Mouse (Mus musculus) brain, embryonic 18.5 days (tissue): ENCODE measurements around the gene Srxn1.

ENCODE experiments used
- DNase-seq: peaks from one replicate; pipeline ENCODE4 v3.0.0-alpha.2; 2012; ENCODE audit warnings: low read depth, low spot score

The Srxn1 gene

DNA sequence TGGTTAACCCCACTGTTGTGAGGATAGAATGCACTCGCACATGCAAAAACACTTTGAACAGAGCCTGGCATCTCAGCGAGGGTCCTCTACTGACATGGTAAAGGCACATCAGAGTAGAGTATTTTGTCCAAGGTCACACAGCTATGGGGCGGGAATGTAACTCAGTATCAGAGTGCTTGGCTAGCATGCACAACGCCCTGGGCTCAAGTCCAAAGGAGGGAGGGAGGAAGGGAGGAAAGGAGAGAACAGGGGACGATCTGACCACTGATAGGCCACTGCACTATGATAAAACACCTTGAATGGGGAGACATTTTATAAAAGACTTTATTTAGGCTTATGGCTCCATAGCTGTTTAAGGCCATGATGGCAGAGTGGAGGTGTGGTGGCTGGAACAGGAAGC is 15.7 kb upstream of the Srxn1 start:
- DNase-seq, result no peak

- DNase-seq, result no peak
Measured at GRCm38 (mm10) chr2:152090486-152090885, 14.8 kb upstream of the Srxn1 start.

- no peak for DNase-seq
Measured at GRCm38 (mm10) chr2:152091342-152092056, 13.8 kb upstream of the Srxn1 start.

- DNase-seq, result no peak
Measured at GRCm38 (mm10) chr2:152092927-152093326, 12.4 kb upstream of the Srxn1 start.

GRCm38 (mm10) chr2:152093356-152093792 is 11.9 kb upstream of the Srxn1 start:
- DNase-seq, result no peak

- no peak for DNase-seq
Measured at GRCm38 (mm10) chr2:152094856-152095545, 10.3 kb upstream of the Srxn1 start.

DNA sequence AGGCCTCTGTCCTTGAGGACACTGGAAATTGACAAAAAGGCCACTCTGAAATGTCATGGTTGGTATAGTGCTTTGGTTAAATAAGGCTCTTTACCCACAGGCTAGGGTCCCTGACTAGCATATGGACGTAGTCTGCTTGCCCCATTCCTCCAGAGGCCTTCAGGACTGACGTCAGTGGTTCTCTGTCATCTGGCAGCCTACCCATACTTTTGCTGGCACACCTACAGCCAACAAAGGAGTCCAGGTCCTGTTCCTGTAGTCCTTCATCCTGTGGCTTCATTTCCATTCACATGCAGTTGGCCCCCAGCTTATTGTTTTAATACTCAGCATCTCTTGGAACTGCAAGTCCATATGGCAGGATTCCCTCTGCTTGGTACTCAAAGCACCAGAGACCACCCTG is 8.4 kb upstream of the Srxn1 start:
- no peak for DNase-seq

GRCm38 (mm10) chr2:152097916-152098315 is 7.4 kb upstream of the Srxn1 start:
- DNase-seq, result no peak

GRCm38 (mm10) chr2:152099538-152099937 is 5.8 kb upstream of the Srxn1 start:
- DNase-seq, result no peak

- DNase-seq, result no peak
Measured at GRCm38 (mm10) chr2:152101761-152102160, 3.6 kb upstream of the Srxn1 start.

GRCm38 (mm10) chr2:152102369-152102768 is 2.9 kb upstream of the Srxn1 start:
- DNase-seq, result no peak

DNA sequence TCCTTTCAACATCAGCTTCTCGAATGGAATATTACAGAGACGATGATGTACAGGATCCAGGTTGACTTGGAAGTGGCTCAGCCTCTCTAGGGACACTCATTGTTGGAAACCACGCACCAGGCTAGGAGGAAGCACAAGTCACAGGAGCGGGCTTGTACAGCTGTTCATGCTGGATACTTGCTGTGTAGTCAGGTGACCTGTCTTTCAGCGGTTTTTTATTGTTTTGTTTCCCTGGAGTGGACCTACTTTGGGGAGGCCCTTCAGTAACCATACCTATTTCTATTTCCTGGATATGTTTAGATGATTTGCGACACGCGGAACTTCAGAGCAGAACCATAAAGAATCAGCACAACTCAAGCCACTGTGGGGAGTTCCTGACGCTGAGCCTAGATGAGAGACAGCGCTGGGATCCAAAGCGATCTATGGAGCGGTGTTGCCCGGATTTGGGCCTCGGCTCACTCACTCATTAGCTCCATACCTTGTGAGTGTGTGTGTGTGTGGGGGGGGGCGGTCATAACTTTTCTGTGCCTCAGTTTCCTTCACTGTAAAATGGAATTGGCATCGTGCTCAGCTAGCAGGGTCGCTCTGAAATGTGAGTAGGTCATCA is 502 bp upstream of the Srxn1 start:
- DNase-seq, result no peak

DNA sequence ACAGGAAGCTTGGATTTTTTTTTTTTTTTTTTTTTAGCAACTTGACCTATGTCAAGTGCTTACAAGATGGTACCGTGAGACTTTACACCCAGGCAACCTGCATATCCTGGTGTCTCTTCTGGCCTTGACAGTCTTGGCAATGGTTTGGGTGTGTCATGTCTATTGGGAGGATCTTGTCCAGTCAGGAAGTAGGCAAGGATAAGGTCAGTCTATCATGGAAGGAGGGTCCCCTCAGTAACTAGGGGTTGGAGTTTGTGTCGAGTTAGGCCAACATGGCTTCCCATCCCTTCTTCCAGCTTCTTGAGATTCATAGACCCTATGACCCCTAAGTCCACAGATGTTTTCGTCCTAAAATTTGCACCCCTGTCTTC is 894 bp downstream of the Srxn1 start:
- no peak for DNase-seq

- no peak for DNase-seq
Measured at GRCm38 (mm10) chr2:152106597-152106996, 1.3 kb downstream of the Srxn1 start.

DNA sequence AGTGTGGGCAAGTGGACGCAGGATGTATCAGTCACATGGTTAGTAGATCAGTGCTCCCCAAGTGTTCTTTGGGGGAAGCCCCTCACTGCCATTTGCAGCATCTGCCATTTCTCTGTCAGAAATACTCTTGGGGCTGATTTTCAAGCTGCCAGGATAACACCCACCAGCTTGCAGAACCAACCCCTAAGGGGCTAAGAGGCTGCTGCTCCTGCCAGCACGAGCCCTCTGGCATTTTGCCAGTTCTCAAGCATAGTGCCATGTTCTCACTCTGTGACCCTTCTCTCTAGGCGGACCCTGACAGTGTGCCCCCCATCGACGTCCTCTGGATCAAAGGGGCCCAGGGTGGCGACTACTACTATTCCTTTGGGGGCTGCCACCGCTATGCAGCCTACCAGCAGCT is 3.4 kb downstream of the Srxn1 start:
- DNase-seq, result no peak

- DNase-seq, result no peak
Measured at GRCm38 (mm10) chr2:152109386-152109785, 4.1 kb downstream of the Srxn1 start.

DNA sequence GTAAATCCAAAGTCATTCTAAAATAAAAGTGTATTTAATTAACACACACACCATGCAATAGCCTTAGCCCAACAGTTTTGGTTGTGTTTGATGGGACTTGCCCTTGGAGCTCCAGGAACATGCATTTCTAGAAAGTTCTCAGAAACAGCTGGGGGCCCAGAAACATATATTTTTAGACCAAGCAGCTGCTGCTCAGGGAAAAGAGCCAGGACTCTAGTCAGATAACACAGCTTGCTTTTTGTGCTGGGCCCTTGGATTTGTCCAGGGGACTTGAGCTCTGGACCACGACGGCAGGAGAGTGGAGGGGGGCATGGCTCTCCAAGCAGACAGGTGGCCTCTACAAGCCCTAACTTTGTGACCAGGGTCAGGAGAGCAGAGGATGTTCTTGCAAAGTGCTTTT is 6.0 kb downstream of the Srxn1 start:
- no peak for DNase-seq

DNA sequence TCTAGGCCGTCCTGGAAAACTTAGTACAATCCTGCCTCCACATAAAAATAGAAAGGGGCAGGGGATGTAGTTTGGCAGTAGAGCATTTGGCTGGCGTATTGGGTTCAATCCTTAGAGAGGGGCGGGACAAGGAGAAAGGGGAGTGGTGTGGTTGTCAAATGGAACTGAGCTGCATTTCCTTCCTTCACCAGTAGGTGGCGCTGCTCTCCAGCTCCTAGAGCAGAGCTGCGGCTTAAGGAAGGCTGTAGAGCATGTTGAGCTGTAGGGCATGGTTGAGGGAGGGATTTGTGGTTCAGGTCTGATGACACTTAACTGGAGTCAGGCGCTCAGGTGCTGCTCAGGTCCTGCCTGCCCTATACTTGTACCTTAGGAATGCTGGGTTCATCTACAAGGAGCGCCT is 6.6 kb downstream of the Srxn1 start:
- peak; percentile 59 for DNase-seq

DNA sequence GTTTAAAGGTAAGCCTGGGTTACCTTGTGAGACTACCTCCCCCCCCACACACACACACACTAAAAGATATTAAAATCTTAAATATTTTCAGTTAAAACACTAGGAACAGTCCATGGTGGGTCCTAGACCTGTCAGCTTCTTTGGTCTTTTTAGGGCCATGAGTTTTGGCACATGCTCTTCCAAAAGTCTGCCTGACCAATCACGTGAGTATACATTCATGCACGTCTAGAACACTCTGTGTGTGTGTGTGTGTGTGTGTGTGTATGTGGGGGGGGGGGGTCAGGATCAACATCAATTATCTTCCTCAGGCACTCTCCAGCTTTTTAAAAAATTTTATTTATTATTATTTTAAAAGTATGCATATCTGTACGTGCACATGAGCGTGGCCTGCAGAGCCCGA is 7.2 kb downstream of the Srxn1 start:
- DNase-seq, result no peak

DNA sequence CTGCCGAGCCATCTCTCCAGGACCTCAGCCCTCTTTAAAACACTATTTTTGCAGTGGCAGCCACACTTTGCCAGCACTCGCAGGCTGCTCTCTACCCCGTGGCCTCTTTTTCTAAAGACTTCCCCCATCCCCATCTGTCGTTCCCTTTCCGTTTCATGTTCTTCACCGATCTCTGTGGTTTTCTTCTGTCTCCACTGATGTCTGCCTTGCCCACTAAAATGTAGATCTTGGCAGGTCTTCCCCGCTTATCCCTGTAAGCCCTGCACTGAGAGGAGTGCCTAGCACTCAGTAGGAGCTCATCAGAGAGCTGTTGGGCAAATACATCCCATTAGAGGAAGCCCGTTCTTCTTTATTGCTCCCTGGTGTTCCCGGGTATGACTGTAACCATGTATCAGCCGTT is 7.7 kb downstream of the Srxn1 start:
- DNase-seq, result no peak

DNA sequence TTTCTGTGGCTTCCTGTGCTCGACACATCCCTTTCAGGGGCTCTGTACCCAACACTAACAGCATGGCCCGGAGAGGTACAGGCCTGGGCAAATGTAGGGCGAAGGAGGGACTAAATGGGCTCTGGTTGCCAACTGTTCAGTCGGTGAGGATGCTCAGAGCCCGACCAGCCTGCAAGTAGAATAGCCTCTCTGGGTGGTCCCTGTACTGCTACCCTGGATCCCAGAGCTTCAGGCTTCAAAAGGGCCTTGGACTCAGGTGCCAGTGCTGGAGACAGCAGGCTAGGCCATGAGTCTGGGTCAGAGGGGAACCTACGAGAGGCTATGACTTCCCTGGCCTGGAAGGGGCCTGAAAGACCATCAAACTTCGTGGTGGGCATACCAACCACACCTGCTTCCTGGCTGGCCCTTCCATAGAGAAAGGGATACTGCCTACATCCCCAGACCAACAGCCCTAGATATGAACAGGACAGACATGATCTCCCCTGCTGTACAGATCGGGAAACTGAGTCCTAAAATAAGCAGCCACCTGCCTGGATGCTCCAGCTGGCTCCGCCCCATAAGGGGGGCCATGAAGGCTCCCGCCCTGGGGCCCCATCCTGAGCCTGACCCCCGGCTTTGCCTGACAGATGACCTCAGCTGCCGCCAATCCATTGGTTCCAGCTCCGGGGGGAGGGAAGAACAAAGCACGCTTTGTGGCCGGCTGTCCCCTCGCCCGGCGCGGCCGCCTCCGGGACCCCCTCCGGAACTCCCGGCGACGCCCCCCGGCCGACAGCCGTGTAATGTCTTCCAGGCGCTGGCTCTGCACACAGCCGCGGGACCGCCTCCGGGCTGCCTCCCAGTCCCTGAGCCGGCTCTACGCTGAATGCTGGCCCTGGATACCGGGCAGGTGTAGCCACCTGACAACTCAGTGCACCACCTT is 9.0 kb downstream of the Srxn1 start:
- DNase-seq, result no peak

DNA sequence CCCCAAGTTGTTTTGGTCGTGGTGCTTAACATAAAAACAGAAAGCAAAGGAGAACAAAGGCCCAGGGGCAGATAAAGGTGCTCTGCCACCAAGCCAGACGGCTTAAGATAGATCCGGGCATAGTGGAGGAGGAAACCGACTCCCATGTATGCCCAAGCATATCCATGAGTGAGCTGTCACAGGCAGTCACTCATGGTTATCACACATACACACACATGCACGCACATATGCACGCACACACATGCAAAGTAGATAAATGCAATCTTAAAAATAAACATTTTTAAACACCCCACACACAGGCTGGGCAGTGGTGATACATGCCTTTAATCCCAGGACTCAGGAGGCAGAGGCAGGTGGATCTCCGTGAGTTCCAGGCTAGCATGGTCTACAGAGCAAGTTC is 12.4 kb downstream of the Srxn1 start:
- no peak for DNase-seq
